Mouse (Mus musculus) left cerebral cortex, adult 8-10 months (tissue): ENCODE results near the gene Gtf3c1. TPM values are rescaled to one million over a fixed set of nuclear protein-coding genes. Genes with fewer than 3 reads are reported as not detected.

Experiments used
- DNase-seq, 2 experiments: peaks; one replicate each; pipeline ENCODE4 v3.0.0; 2022; ENCODE audit warnings: low spot score in 2 of 2
- total RNA-seq, 4 experiments: library from RNA; stranded (reverse); gene quantifications; 2 replicates each; pipeline ENCODE4 v1.2.4; 2022

Gtf3c1 gene
- total RNA-seq, 4 experiments from 2014 or later: 94.0 to 105 (median 102) TPM

- DNase-seq: no peak
Observed at GRCm38 (mm10) chr7:125597083-125597482, 110.5 kb downstream of the Gtf3c1 start.

- no peak for DNase-seq
Observed at GRCm38 (mm10) chr7:125596406-125596805, 111.2 kb downstream of the Gtf3c1 start.

GRCm38 (mm10) chr7:125593831-125594230 lies 113.7 kb downstream of the Gtf3c1 start:
- DNase-seq: no peak

Other genes with a start within 250 kb of the Gtf3c1 start
- 10 to 100 TPM; 15.0 to 17.3 (median 16.7) TPM for gene Nsmce1, start 216.2 kb downstream of the Gtf3c1 start, total RNA-seq
- 10 to 100 TPM in 1 of 4 experiments, 1 to 10 TPM in 3; 5.2 to 10.1 (median 8.0) TPM for gene Il4ra, start 155.7 kb downstream of the Gtf3c1 start, total RNA-seq
- 1 to 10 TPM; 1.3 to 2.9 (median 2.1) TPM for gene Il21r, start 104.4 kb downstream of the Gtf3c1 start, total RNA-seq
- 10 to 100 TPM; 26.8 to 30.5 (median 28.4) TPM for gene D430042O09Rik, start 108 bp upstream of the Gtf3c1 start, total RNA-seq